Mouse (Mus musculus): Measurements from ENCODE around the gene Frem2. TPM values are rescaled to one million over a fixed set of nuclear protein-coding genes. Genes with fewer than 3 reads are reported as not detected.

Frem2 gene
- total RNA-seq, 4 experiments from 2014 or later: 0.06 to 0.38 (median 0.18) TPM

- no peak for DNase-seq
These were observed 191.8 kb downstream of the Frem2 start for GRCm38 (mm10) chr3:53465330-53465729.

DNA sequence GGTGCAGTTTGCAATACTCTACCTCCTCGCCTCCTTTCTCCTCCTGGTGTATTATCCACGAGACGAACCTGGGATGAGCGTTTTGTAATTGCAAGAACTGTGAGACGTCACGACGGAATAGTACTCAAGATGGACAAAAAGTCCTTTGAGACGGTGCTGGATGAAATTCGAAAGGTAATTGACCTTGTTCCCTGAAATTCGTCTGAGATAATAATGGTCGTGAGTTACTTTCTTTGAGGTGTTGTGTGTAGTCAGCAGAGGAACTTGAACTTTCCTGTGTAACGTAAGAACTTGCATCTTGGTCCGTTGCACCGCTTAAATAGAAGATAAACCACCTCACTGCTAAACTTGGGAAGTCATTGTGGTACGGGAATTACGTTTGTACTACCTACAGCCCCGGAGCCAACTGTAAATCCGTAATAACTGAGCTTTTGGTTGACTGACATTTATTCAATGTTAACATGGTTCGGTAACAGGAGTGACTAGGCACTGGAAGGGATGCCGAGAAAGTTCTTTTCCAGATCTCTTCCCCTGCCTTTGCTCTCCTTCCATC is 192.9 kb downstream of the Frem2 start:
- DNase-seq: no peak

Other genes starting within 250 kb of the Frem2 start
- 10 to 100 TPM; 11.0 to 17.8 (median 14.9) TPM for gene Nhlrc3, start 194.0 kb downstream of the Frem2 start, total RNA-seq (2022)
- 10 to 100 TPM; 14.7 to 31.5 (median 22.8) TPM for gene Proser1, start 193.7 kb downstream of the Frem2 start, total RNA-seq (2022)
- gene Stoml3, start 168.7 kb downstream of the Frem2 start, total RNA-seq (2022): not detected
- not detected for gene Gm10985, start 187.7 kb upstream of the Frem2 start, total RNA-seq (2022)
- gene Ufm1, start 206.5 kb upstream of the Frem2 start, total RNA-seq (2022): 100 to 1,000 TPM in 1 of 4 experiments, 10 to 100 TPM in 3; 88.3 to 106 (median 96.2) TPM